Comparison of ENCODE assay signal across 19 mouse cellular contexts in genomic region chr4:109660568-109660967, GRCm38 (mm10). TPM values are rescaled to one million over a fixed set of nuclear protein-coding genes. Genes with fewer than 3 reads are reported as not detected.
DNase-seq lines count a peak whose midpoint lies in the region; ATAC-seq lines count a peak whose summit lies in the region.
"Had no signal": no experiment of that assay in that cellular context is flagged by ENCODE, and none has a peak within 500 bp of the region (broad histone marks: within the 10 kb centered on the region; RNA-seq: fewer than 3 reads in every experiment).

No protein-coding gene starts in this region.

- ATAC-seq in hindbrain, embryonic 14.5 days (ENCODE audit: low FRiP score): no peak
- ATAC-seq in hindbrain, embryonic 16.5 days: no peak
- no peak for ATAC-seq in kidney, embryonic 15.5 days (replicated peaks; ENCODE audit: low FRiP score)
- ATAC-seq: forebrain, embryonic 14.5 days; forebrain, embryonic 16.5 days had no signal

- no peaks in the 10 kb centered on the region for H3K9me3 ChIP-seq in hindbrain, embryonic 14.5 days (ENCODE audit: control insufficient read depth, low read length)
- no peaks in the 10 kb centered on the region for H3K9me3 ChIP-seq in hindbrain, embryonic 16.5 days (ENCODE audit: control insufficient read depth, low read length)
- H3K9me3 ChIP-seq in kidney, embryonic 15.5 days (replicated peaks): no peaks in the 10 kb centered on the region
- H3K9me3 ChIP-seq: embryonic facial prominence, embryonic 13.5 days; embryonic facial prominence, embryonic 15.5 days; forebrain, embryonic 10.5 days; forebrain, embryonic 12.5 days had no signal

- H3K36me3 ChIP-seq in hindbrain, embryonic 14.5 days (replicated peaks; ENCODE audit: control insufficient read depth, insufficient read depth): no peaks in the 10 kb centered on the region
- H3K36me3 ChIP-seq in hindbrain, embryonic 16.5 days (ENCODE audit: control insufficient read depth, insufficient read depth, low read length): no peaks in the 10 kb centered on the region
- H3K36me3 ChIP-seq in kidney, embryonic 15.5 days: no peaks in the 10 kb centered on the region
- H3K36me3 ChIP-seq: embryonic facial prominence, embryonic 13.5 days; embryonic facial prominence, embryonic 15.5 days; forebrain, embryonic 10.5 days; forebrain, embryonic 12.5 days had no signal

- no peak overlapping the region for H3K27ac ChIP-seq in hindbrain, embryonic 14.5 days
- no peak overlapping the region for H3K27ac ChIP-seq in hindbrain, embryonic 16.5 days (ENCODE audit: low read depth, low read length)
- no peak overlapping the region for H3K27ac ChIP-seq in kidney, embryonic 15.5 days
- H3K27ac ChIP-seq: embryonic facial prominence, embryonic 13.5 days; embryonic facial prominence, embryonic 15.5 days; forebrain, embryonic 10.5 days; forebrain, embryonic 12.5 days had no signal

- peak; percentile 23 for DNase-seq in embryo, embryonic 10.5 days (ENCODE audit: low spot score)
- DNase-seq in embryo, embryonic 10 days (ENCODE audit: low spot score): no peak
- DNase-seq in hindbrain, embryonic 14.5 days (ENCODE audit: low spot score): peak; percentile 18
- peak; percentile 32 for DNase-seq in NIH3T3 (ENCODE audit: low read depth)
- DNase-seq: adrenal gland, postnatal 25 days; cerebellum, adult 11 months; cerebellum, adult 8-10 months; cerebellum, adult 9-11 months; cerebellum, postnatal 14 days; cerebellum, postnatal 36 days had no signal

- WGBS in hindbrain, embryonic 14.5 days: 24% methylated on average over 3 of the region's 3 CpGs
- 36% methylated on average over 3 of the region's 3 CpGs for WGBS in hindbrain, embryonic 16.5 days
- WGBS in kidney, embryonic 15.5 days: 25% methylated on average over 3 of the region's 3 CpGs

- H3K27me3 ChIP-seq in hindbrain, embryonic 14.5 days (ENCODE audit: control insufficient read depth, insufficient read depth, low read length): peaks cover 89% of the 10 kb centered on the region
- H3K27me3 ChIP-seq in hindbrain, embryonic 16.5 days (replicated peaks; ENCODE audit: control insufficient read depth, insufficient read depth, low read length): peaks cover 28% of the 10 kb centered on the region
- H3K27me3 ChIP-seq in kidney, embryonic 15.5 days: peaks cover 81% of the 10 kb centered on the region

- H3K4me3 ChIP-seq in hindbrain, embryonic 14.5 days (replicated peaks; ENCODE audit: low read length): no peak overlapping the region
- H3K4me3 ChIP-seq in hindbrain, embryonic 16.5 days (ENCODE audit: low read length): no peak overlapping the region
- no peak overlapping the region for H3K4me3 ChIP-seq in kidney, embryonic 15.5 days (replicated peaks)
- H3K4me3 ChIP-seq: embryonic facial prominence, embryonic 13.5 days; embryonic facial prominence, embryonic 15.5 days; erythroblast, embryonic 14.5 days; forebrain, embryonic 10.5 days; forebrain, embryonic 12.5 days had no signal

- H3K9ac ChIP-seq in hindbrain, embryonic 14.5 days: no peak overlapping the region
- H3K9ac ChIP-seq in hindbrain, embryonic 16.5 days (ENCODE audit: low read depth, low read length): no peak overlapping the region
- no peak overlapping the region for H3K9ac ChIP-seq in kidney, embryonic 15.5 days
- H3K9ac ChIP-seq: embryonic facial prominence, embryonic 13.5 days; embryonic facial prominence, embryonic 15.5 days; forebrain, embryonic 12.5 days had no signal

- no peak overlapping the region for H3K4me2 ChIP-seq in hindbrain, embryonic 14.5 days (replicated peaks)
- H3K4me2 ChIP-seq in hindbrain, embryonic 16.5 days (ENCODE audit: low read length): no peak overlapping the region
- H3K4me2 ChIP-seq in kidney, embryonic 15.5 days: no peak overlapping the region
- H3K4me2 ChIP-seq: embryonic facial prominence, embryonic 13.5 days; embryonic facial prominence, embryonic 15.5 days; forebrain, embryonic 12.5 days had no signal

- H3K4me1 ChIP-seq in hindbrain, embryonic 14.5 days (replicated peaks; ENCODE audit: control insufficient read depth, insufficient read depth, low read length): peaks cover 9% of the 10 kb centered on the region; the same call in 1 of the 2 replicates
- H3K4me1 ChIP-seq in hindbrain, embryonic 16.5 days (ENCODE audit: control insufficient read depth, insufficient read depth, low read depth, low read length): peaks cover 7% of the 10 kb centered on the region
- H3K4me1 ChIP-seq in kidney, embryonic 15.5 days: peaks cover 23% of the 10 kb centered on the region

RNA-seq across cellular contexts. Expression of gene Cdkn2c, which starts 6.4 kb away (rescaled TPM):
- 2.8 and 3.7 TPM in 2 replicates for polyA plus RNA-seq in hindbrain, embryonic 14.5 days (2014; fragmentation: Nextera tagmentation; extraction: Ambion mirVana)
- 4.3 TPM in 2 replicates for polyA plus RNA-seq in hindbrain, embryonic 16.5 days (2015; fragmentation: Nextera tagmentation; extraction: Ambion mirVana)
- 4.8 and 5.1 TPM in 2 replicates for polyA plus RNA-seq in kidney, embryonic 15.5 days (2015; fragmentation: Nextera tagmentation; extraction: Ambion mirVana)

RNA-seq across cellular contexts. Expression of gene Faf1, which starts 15.8 kb away (rescaled TPM):
- polyA plus RNA-seq in hindbrain, embryonic 14.5 days (2014; fragmentation: Nextera tagmentation; extraction: Ambion mirVana): 47.1 and 50.7 TPM in 2 replicates
- polyA plus RNA-seq in hindbrain, embryonic 16.5 days (2015; fragmentation: Nextera tagmentation; extraction: Ambion mirVana): 25.0 and 28.1 TPM in 2 replicates
- polyA plus RNA-seq in kidney, embryonic 15.5 days (2015; fragmentation: Nextera tagmentation; extraction: Ambion mirVana): 21.7 and 22.7 TPM in 2 replicates
